Mouse (Mus musculus) gastrocnemius, postnatal 25 days (tissue): ENCODE measurements around the gene B3gntl1. TPM values are rescaled to one million over a fixed set of nuclear protein-coding genes. Genes with fewer than 3 reads are reported as not detected.

Experiments
- DNase-seq: peaks from one replicate; pipeline ENCODE4 v3.0.0; 2022
- long read RNA-seq, 2 experiments: library from polyadenylated mRNA; stranded (forward); transcript quantifications; one replicate each; pipeline ENCODE4 v2.0.0; 2021
- total RNA-seq, 2 experiments: library from RNA; stranded (reverse); gene quantifications; 1 replicate in 1 of 2; 2 replicates in 1 of 2; pipeline ENCODE4 v1.2.3; 2021

The B3gntl1 gene
- 1 to 10 TPM; 2.4 to 2.5 TPM for total RNA-seq
- long read RNA-seq, experiment 1, partial matches to known transcripts = 0 of 3 reads
- long read RNA-seq, experiment 1, other reads (novel, unspliced or antisense) = 2 of 3 reads
- long read RNA-seq, experiment 2, partial matches to known transcripts = 0 of 2 reads
- long read RNA-seq, experiment 2, other reads (novel, unspliced or antisense) = 1 of 2 reads

DNA sequence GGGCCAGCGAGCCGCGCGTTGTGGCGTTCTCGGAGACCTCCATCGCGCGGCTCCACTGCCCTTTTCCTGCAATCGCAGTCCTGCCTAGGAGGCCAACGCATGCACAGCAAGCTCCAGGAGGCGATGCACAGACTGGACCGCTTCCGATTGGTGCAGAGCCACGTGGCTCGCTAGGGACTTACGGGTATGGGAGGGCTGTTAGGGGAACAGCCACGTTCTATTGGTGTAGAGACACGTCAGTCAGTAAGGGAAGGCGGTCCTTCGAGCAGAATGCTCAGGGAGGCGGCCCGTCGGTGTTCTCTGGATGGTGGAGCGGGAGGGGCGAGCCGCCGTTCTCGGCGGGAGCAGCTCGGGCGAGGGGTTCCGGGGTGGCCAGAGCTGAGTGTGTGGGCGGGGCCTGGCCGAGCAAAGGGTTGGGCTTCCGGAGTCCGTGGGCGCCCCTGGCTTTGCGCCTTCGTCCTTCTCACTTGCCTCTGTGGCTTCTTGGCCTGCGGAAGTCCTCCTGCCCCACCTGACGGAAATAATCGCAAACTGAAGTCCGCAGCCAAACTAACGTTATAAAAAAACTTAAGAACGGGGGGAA is at the start of gene B3gntl1:
TSS of gene B3gntl1 (minus strand) at position 164 of the 583 bp plus-strand sequence.
- peak; percentile 99 for DNase-seq

DNA sequence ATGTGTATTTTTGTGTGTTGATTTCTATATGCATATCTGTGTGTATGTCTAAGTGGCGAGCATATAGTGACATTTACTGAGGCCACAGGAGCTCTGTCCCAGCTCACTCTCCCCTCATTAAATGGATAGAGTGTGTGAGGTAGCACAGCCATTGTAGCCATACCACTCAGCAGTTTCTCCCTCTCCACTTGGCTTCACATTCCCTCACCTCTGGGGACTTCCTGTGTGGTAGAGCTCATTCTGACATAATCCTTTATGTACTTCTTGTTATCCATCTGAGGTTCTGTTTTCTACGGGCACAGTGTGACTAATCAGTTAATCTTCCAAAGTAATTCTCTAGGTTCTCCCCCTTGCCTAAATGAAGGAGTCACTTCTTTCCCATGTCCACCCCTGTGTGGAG is 49.5 kb upstream of the B3gntl1 start:
- no peak for DNase-seq

DNA sequence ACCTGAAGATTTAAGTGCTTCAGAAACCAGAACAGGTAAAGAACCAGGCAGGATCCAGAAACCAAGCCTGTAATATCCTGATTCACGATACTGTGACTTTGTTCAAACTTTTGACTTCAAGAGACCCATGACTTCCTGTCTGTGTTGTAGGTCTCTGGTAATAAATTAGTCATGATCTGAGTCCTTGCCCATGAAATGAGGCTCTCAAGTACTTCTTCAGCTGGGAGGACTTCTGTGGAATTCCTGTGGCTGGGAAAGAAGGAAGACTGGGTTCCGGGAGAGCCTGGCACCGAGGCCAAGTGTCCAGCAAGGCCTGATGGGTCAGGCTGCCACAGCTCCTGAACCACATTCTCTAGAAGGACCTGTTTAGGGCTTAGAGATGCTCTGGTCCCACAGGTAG is 47.8 kb upstream of the B3gntl1 start:
- DNase-seq = no peak

DNA sequence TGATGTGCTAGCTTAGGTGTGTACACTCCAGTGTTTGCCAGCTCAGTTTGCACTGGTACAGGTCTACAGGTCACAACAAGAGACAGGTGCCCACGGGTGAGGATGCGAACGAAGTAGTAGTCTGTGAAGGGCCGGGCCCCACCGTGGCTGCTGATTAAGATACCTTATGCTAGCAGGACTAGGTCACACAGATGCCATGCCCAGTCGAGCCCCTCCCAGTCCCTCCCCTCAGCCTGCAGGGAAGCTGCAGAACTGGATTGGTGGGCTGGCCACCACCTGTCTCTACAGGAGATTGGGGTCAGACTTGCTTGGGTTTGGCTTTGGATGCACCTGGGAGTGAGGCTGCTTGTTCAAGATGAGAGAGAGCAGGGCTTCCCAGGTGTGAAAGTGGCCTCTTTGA is 44.8 kb upstream of the B3gntl1 start:
- no peak for DNase-seq

DNA sequence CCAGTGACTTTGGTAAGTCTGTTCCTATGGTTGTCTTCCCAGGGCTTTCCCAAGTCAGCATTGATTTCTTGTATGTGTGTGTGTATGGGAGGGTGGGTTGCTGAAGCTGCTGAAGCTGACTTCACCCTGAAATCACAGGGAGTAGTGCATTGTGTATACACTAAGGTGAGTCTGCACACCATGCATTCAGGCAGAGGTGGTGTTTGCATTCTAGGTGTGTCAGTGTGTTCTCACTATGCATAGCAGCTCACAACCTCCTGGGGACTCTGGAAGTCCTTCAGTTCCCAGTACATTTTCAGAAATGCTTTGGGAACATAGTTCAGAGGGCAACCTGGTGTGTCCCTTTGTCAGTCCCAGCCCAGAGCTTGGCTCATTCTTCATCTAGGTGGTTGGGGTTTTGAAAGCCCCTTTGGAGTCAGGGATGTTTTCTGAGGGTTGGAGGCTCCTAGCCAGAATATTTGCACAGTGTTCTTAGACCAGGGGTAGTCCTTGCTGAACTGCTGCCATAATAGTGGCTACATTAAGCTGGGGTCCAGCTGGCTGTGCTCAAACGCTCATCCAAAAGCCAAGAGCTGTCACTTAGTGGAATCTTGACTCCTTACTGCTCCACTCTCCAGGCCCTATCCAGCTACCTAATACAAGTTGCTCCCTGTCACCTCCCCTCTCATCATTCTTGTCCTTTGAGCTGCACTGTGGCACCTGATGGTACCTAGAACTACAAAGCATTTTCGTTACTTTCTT is 42.0 kb upstream of the B3gntl1 start:
- no peak for DNase-seq

DNA sequence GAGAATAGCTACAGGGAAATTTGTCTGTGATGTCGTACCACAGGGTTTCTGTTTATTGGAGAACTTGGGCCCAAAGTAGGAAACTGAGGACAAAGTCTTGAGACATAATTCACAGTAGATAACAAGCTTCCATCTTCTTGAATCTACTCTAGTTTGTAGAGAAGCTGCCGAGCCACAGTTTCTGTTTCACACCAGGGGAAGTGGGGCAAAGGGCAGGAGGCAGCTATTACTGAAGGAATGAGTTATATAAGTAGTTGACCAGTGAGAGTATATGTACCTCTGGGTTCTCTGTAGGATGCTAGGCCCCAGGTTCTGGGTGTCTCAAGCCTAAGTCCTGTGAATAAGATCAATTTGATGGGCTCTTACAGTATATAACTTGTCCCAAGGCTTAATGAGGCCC is 40.6 kb upstream of the B3gntl1 start:
- no peak for DNase-seq

DNA sequence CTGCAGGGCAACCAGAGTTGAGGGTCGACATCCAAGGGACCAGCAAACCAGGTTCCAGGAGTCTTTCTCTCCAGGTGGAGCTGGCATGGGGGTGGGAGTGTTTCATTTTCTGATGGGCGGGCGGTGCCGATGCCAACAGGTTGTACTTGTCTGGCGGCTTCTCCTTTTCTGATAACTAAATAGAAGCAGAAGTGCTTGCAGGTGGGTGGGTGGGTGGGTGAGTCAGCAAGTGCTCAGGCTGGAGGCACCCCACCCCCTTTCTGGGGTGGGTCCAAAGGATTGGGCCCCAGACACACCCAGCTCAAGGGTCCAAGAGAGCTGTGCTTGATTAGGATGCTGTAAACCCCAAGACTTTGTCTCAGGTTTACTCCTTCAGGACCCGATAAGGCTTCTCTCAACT is 40.0 kb upstream of the B3gntl1 start:
- no peak for DNase-seq

DNA sequence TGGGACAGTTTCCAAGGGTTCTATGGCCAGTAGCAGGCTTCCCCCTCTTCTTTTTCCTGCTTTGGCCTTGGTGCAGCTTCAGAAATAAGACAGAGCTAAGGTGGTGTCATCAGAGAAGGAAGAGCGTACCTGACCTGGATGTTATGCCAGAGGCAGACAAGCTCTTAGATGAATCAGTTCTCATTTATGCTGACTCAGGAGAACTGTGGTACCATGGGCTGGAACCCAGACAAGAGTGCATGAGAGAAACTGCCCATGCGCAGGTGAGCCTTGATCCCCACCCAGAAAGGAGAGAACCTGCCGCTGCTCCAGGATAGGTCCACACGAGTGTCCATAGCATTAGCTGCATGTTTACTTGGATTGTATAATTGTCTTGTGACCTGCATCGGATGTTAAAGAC is 37.3 kb upstream of the B3gntl1 start:
- no peak for DNase-seq

DNA sequence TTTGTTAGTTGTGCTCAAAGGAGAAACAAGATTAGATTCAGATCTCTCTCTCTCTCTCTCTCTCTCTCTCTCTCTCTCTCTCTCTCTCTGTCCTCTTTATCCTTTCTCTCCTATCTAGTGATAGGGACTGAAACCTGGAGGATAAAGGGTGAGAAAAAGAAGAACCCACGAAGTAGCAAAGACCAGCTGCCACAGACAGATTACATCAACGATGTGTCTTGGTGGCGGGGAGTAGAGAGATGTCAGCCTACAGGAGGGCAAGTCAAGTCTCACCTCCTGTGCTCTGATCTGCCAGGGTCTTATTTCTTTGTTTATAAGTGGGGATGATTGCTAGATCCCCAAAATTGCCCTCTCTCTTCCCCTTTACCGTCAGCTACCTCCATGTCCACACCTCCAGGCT is 36.3 kb upstream of the B3gntl1 start:
- DNase-seq = no peak

DNA sequence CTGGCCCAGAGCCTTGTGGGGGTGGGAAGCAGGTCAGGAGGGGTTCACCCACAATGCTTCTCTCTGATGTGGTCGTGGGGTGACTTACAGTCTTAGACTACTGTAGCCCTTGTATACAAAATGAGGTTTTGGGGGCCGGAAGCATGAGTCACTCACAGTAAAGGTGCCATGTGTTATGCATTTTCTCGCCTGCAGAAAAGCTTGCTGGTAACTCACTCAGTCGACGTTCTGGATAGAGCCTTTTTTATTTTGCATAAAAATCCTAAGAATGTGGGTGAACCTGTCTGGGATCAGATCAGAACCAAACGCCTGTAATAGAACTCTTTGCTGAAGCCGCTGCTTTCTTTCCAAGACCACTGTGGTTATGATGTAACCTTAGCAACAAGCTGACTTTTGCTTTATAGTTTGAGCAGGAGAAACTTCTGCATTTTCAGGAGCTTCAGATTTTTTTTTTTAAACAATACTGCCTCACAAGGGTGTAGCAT is 33.6 kb upstream of the B3gntl1 start:
- no peak for DNase-seq

DNA sequence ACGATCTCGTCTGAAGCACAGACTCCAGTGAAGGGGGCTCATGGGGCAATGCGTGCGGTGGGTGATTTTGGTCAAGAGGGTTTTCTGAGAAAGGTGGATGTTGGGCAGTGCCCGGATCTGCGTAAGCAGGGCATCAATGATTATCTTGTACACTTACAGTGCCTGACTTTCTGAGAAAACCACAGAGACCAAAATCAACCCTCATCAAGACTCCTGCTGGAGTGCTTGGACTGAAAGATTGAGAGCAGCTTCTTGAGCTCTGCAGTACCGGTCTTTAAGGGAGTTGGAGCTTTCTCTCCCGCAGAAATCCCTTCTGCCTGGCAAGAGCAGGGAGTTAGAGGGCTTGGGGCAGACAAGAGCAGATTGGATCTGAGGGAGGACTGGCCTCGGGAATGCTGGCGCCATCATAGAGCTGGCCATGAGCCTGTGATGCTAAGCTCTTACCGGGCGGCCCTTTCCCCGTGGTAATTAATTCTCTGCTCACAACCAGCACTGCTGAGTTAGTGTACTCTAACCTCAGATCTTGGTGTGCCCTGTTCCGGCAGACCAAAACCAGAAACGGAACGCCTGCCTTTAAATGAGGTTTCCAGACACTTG is 30.8 kb upstream of the B3gntl1 start:
- no peak for DNase-seq

DNA sequence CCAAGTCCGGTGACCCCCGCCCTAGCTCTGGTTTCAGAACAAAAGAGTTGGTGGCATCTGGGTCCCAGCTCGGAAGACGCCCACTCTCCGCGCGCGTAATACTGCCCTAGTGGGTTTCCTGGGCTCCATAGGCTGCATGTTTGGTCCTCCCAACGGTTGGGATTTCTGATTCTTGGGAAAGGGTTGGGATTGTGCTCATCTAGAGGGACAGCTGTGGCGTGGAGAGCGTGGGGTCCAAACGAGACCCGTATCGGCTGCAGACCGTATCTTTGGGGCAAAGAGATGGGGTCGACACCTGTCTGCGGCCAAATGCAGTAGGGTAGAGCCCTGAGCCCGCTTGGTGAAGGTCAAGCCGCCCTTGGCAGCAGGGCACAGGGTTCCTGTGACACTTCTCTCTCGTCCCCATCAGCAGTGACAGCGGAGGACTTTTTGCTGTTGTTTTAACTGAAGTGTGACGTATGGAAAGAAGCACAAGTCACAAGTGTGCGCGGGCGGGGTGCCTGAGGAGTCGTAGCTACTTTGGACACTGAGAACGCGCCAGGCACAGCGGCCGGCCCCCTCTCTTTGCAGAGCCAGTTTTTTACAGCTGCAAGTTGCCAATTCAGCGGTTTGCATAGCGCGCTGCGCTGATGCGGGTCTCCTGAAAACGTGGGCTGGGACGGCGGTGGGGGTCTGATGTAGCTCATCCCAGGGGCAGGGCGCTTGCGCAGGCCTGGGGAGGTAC is 30.1 kb upstream of the B3gntl1 start:
- peak; percentile 67 for DNase-seq

DNA sequence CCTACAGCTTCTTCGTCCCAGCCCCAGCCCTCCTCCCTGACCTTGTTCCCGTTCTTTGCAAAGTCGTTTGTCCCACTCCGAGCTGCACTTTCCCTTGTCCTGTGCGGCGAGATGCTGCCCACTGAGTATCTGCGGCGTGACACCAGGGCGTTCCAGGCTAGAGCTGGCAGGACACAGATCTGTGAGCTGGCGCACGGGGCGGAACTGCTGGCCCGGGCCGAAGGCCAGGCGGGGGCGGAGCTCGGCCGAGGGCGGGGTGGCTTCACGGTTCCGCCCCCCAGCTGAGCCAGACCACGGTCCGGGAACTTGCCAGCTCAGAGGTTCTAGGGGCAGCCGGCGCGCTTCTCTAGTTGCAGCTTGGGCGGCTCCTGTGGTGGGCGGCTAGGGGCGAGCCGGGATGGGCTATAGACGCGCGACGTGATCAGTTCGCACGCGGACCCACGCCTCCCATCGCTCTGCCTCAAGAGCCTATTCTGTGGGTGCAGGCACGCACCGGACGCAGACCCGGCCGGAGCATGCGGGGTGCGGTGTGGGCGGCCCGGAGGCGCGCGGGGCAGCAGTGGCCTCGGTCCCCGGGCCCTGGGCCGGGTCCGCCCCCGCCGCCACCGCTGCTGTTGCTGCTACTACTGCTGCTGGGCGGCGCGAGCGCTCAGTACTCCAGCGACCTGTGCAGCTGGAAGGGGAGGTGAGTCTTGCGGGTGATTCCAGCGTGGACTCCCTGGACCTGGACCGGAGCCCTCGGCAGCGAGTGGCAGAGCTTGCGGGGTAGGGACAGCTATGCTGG is 29.4 kb upstream of the B3gntl1 start:
- peak; percentile 94 for DNase-seq

DNA sequence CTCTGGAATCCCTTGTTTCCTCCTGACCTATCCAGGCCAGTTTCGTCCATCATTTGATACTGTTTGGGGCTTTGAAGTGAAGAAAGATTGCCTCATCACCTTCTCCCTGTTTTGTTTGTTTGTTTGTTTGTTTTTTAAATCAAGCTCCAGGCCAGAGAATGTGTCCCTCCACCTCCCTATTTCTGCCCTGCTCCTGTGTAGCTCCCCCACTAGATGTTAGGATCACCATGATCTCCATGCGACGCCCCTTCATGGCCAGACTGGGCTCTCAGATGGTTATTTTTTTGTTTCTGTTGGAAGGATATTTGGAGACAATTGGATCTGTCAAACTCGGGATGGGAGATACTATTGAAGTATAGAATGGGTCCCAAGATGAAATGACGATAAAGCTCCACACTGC is 28.3 kb upstream of the B3gntl1 start, which contains the start of gene Metrnl:
TSS of gene Metrnl (plus strand) at position 301 of the 400 bp plus-strand sequence.
- no peak for DNase-seq

DNA sequence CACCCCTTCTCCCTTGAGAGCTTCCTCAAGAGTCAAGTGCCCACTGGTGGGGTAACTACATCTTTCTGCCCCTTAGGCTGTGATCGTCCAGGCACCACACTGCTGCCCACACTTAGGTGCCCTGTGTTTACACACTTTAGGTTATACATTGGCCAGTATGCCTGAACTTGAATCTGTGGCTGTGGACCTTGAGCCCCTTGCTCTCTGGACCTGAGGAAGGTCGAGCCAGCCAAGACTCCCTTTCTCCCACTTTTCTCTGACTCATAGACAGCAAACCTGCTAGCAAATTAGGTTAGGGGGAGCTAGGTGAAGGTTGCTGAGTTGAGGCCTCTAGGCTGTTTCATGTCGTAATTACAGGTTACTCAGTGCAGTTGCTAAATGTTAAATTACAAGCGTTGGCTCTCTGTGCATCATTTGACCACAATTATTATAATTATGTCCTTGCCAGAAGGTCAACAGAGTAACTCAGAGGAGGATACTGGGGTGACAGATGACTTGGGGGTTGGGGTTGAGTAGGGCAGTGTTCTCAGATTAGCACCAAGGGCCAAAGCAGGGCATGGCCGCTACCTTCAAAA is 25.5 kb upstream of the B3gntl1 start:
- no peak for DNase-seq

DNA sequence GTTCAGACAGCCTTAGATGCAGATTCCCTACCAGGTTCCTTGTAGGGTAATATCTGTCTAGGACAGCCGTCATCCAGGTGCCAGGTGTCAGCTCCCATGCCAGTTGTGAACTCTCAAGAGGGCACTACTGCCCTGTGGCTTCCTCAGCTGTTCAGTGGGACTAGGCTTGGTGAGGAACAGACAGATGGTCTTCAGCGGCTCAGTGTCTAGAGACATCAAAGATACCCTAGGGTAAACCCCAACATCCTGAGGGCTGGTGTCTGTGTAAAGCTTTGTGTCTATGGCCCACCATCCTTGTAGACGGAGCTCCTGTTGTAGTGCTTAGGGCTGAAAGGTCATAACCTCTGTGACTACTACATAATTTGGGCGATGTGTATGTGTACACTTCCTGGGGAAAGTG is 24.3 kb upstream of the B3gntl1 start:
- no peak for DNase-seq

DNA sequence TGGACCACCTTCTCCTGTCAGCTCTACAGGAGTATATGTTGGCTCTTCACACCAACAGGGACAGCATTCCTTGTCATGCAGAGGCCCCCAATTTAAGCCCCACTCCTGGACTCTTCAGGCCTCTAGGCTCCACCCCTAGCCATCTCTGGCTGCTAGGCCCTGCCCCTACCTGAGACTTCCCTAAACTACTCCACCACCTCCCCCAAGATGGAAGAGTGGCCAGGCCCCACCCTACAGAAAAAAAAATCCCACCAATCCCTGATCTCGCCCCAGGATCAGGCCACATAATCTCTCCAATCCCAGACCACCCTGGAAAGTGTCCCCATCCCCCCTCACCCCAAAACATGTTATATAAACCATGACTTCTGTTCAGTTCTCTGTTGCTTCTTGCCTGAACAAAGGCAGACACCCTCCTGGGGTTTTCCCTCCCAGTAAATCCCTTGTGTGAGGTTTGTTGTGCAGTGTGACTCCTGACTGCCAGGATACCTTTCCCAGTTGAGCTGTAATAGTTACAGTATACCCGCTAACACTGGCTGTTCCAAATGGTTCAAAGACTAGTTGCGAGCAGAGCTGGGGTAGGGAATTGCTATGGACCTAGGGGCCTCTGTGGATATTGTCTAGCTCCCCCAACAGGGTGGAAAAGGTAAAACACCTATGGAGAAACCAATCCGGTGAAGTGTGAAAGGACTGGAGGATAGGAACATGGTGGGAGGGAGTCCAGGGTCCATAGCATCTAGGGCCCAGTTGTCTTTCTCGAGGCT is 22.5 kb upstream of the B3gntl1 start:
- DNase-seq = no peak

DNA sequence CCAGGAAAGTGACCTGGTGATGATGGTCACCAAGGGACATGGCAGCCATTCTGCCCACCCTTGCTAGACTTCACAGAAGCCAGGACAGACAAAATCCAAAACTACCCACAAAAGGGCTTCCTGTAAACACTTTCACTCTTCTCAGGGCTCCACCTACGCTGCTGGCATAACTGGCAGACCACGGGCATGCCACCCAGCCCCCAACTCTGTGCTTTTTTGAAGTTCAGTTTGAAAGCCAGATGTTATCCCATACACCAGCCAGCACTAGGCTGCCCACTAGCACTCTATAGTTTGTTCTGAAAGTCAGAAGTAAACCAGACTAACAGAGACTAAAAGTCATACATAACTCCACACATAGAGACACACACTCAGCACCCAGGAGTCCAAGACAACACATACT is 15.1 kb upstream of the B3gntl1 start:
- DNase-seq = no peak

DNA sequence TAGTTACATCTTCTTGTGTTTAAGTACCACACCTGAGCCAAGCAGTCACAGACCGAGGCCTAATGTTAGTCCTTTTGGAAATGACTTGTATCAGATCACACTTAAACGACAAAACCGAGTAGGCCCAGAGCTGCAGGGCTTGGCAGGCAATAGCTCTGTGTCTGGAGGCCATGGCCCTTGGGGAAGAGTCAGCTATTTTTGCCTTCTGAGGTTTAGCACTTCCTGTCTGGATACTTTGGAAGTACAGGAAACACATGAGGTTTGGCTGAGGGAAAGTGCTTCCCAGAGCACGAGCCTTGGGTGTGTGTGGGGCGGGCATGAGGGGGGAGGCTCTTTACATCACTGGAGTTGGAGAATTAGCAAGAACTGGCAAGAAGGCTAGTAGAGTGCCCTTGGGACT is 13.7 kb upstream of the B3gntl1 start:
- peak; percentile 19 for DNase-seq

DNA sequence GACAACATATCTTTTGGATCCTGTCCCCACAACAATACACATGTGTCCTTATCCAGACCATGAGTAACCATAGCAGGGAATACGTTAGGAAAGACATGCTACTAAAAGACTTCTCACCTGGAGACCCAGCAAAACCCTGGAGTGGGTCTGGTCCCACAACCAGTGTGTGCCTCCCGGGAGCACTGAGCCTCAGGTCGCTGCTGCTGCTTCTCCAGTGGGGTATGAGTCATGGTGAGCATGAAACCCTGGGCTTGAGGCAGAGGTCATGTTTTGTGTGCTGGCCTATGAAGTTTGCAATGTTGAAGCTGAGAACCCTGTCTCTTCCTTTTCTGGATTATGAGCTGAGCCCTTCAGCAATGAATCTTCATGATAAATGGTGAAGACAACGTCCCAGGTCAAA is 13.1 kb upstream of the B3gntl1 start:
- DNase-seq = no peak
